Mouse (Mus musculus) embryonic facial prominence, embryonic 15.5 days (tissue): ENCODE results near the gene Pmepa1. TPM values are rescaled to one million over a fixed set of nuclear protein-coding genes. Genes with fewer than 3 reads are reported as not detected.

ENCODE experiments used
- ATAC-seq: fragments of 200-750 bp; cut with Nextera tagmentation; 2 replicates; pipeline ENCODE4 v1.8.0; 2017; ENCODE audit warnings: low read depth, moderate TSS enrichment; ENCODE audit not compliant: insufficient number of reproducible peaks, low FRiP score, low TSS enrichment
- H3K27ac ChIP-seq: fragments of 300-500 bp; sonication (generic); replicated peaks from 2 replicates; pipeline ENCODE4 v1.5.1; 2015; ENCODE audit warnings: mild to moderate bottlenecking, inconsistent platforms
- H3K27me3 ChIP-seq: fragments of 300-500 bp; sonication (generic); 2 replicates; pipeline ENCODE4 v1.6.1; 2015; ENCODE audit warnings: inconsistent platforms
- H3K36me3 ChIP-seq: fragments of 300-500 bp; sonication (generic); 2 replicates; pipeline ENCODE4 v1.6.1; 2015; ENCODE audit warnings: mild to moderate bottlenecking, inconsistent platforms
- H3K4me1 ChIP-seq: fragments of 300-500 bp; sonication (generic); 2 replicates; pipeline ENCODE4 v1.6.1; 2015; ENCODE audit warnings: inconsistent platforms
- H3K4me2 ChIP-seq: fragments of 300-500 bp; sonication (generic); replicated peaks from 2 replicates; pipeline ENCODE4 v1.6.1; 2015; ENCODE audit warnings: mild to moderate bottlenecking, inconsistent platforms
- H3K4me3 ChIP-seq: fragments of 300-500 bp; sonication (generic); replicated peaks from 2 replicates; pipeline ENCODE4 v1.5.1; 2015; ENCODE audit warnings: mild to moderate bottlenecking, inconsistent platforms
- H3K9ac ChIP-seq: fragments of 300-500 bp; sonication (generic); 2 replicates; pipeline ENCODE4 v1.6.1; 2015; ENCODE audit warnings: inconsistent platforms
- H3K9me3 ChIP-seq: fragments of 300-500 bp; sonication (generic); replicated peaks from 2 replicates; pipeline ENCODE4 v1.6.1; 2016; ENCODE audit warnings: inconsistent platforms
- WGBS: fragments of 180-500 bp; shearing (Covaris S2); methylation state at CpG from one replicate; pipeline ENCODE4 v1.1.7; 2015; 5-methylcytosine and 5-hydroxymethylcytosine counted together
- polyA plus RNA-seq: library from polyadenylated mRNA; unstranded; fragments of >200 nt; fragmentation: Nextera tagmentation; extraction: Ambion mirVana; gene quantifications from 2 replicates; pipeline ENCODE4 v1.2.1, GENCODE M21; 2015

The Pmepa1 gene
- polyA plus RNA-seq, 1 experiment from 2014 or later = 9.0 TPM

DNA sequence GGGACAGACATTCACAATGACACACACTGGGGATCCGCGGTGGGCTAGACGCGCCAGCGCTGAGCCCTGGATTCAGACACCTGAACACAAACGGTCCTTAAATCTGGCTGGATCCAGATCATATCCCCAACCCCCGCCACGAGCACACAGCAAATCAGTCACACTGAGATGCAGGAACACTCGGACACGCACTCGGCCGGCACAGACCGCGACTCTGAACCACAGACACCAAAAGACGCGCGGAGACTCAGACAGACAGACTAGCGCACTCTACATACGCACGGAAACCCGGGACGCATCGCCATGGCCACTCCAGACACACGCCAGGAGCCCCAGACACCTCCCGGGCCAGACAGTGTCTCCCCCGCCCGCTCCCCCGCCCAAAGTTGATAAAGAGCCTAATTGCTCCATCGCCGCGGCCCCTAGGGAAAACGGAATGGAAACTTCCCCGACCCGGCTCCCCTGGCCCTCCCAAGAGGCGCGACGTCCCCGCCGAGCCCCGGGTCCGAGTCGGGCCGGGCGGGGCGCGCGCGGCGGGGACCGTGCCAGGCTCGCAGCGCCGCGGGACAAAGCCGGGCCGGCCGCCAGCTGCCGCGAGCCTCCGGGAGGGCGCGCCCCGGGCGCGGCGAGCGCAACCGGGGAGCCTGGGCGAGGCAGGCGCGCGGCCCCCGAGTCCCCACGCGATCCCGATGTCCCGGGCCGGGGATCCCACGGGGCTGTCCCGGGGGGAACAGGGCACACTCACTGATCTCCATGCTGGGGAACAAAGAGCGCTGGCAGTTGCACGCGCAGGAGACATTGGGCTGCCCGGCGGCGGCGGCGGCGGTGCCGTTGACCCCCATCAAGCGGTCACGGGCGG lies 761 bp downstream of the Pmepa1 start:
- WGBS = 1% methylated on average over 86 of the region's 93 CpGs
- peaks cover 55% of the 10 kb centered on the region for H3K4me1 ChIP-seq

GRCm38 (mm10) chr2:173274428-173275342 lies 1.6 kb downstream of the Pmepa1 start:
- Histone ChIP-seq H3K9ac (peak overlapping the region; percentile 96), H3K27ac (peak overlapping the region; percentile 89), H3K4me3 (peak overlapping the region; percentile 94), H3K4me1 (peaks cover 63% of the 10 kb centered on the region), H3K27me3 (no peaks in the 10 kb centered on the region), H3K9me3 (no peaks in the 10 kb centered on the region), H3K36me3 (no peaks in the 10 kb centered on the region), H3K4me2 (peak overlapping the region; percentile 77)
- ATAC-seq = no peak
- 12% methylated on average over 15 of the region's 15 CpGs for WGBS

More for the DNA sequence above, 761 bp downstream of the Pmepa1 start:
- H3K27ac ChIP-seq = peak overlapping the region; percentile 89
- no peaks in the 10 kb centered on the region for H3K36me3 ChIP-seq
- peak overlapping the region; percentile 77 for H3K4me2 ChIP-seq
- no peak for ATAC-seq
- no peaks in the 10 kb centered on the region for H3K9me3 ChIP-seq
- H3K9ac ChIP-seq = peak overlapping the region; percentile 96
- H3K27me3 ChIP-seq = no peaks in the 10 kb centered on the region
- peak overlapping the region; percentile 94 for H3K4me3 ChIP-seq

DNA sequence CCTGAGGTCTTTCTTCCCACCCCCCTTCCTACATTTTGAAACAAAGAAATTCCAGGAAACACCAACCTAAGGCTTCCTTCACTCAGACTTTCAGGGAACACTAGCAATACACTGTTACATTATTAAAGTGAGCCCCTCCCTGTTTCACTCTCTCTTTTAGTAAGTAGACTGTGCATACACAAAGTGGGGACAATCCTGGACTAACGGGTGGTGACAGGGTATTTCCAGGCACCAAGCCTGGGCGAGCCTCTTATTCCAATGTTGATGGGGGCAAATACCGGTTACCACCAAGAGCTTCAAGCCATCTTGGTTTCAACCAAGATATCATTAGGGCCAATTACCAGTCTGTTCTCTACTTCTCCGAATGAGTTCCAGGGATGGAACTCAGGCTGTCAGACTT lies 2.4 kb downstream of the Pmepa1 start:
- Histone ChIP-seq H3K4me2 (peak overlapping the region; percentile 77), H3K36me3 (no peaks in the 10 kb centered on the region), H3K9me3 (no peaks in the 10 kb centered on the region), H3K9ac (no peak overlapping the region), H3K27me3 (no peaks in the 10 kb centered on the region), H3K4me1 (peaks cover 68% of the 10 kb centered on the region), H3K4me3 (peak overlapping the region; percentile 94), H3K27ac (no peak overlapping the region)
- 45% methylated on average over 4 of the region's 4 CpGs for WGBS
- no peak for ATAC-seq

- H3K9me3 ChIP-seq = no peaks in the 10 kb centered on the region
- no peak for ATAC-seq
- no peaks in the 10 kb centered on the region for H3K27me3 ChIP-seq
- H3K4me1 ChIP-seq = peaks cover 79% of the 10 kb centered on the region
- no peak overlapping the region for H3K27ac ChIP-seq
- 74% methylated on average over 11 of the region's 11 CpGs for WGBS
- H3K4me2 ChIP-seq = peak overlapping the region; percentile 77; the same call in 1 of the 2 replicates
- no peak overlapping the region for H3K9ac ChIP-seq
- no peak overlapping the region; the same call in 1 of the 2 replicates for H3K4me3 ChIP-seq
- H3K36me3 ChIP-seq = no peaks in the 10 kb centered on the region
These were observed 3.9 kb downstream of the Pmepa1 start for GRCm38 (mm10) chr2:173272354-173272900.

DNA sequence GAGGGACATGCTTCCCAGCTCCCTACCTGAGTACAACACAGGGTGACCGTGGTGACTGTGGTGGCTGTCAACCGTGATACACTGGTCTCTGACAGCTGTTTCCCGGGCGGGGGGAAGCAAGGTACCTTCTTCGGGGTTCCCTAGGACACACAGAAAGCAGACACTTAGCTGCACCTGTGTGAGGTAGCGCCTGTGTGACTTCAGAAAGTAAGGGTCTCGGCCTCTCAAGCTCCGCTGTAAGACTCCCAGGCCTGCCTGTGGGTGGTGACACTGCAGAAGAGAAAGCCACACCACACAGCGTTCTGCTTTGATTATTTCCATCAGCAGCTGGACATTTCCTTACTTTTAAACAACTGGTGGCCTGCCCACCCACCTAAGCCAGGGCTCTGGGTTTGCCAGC lies 4.8 kb downstream of the Pmepa1 start:
- H3K36me3 ChIP-seq = no peaks in the 10 kb centered on the region
- H3K27me3 ChIP-seq = no peaks in the 10 kb centered on the region
- no peak overlapping the region for H3K27ac ChIP-seq
- H3K9me3 ChIP-seq = no peaks in the 10 kb centered on the region
- H3K9ac ChIP-seq = no peak overlapping the region
- H3K4me2 ChIP-seq = no peak overlapping the region
- H3K4me1 ChIP-seq = peaks cover 79% of the 10 kb centered on the region
- H3K4me3 ChIP-seq = no peak overlapping the region
- 73% methylated on average over 9 of the region's 9 CpGs for WGBS
- no peak for ATAC-seq

DNA sequence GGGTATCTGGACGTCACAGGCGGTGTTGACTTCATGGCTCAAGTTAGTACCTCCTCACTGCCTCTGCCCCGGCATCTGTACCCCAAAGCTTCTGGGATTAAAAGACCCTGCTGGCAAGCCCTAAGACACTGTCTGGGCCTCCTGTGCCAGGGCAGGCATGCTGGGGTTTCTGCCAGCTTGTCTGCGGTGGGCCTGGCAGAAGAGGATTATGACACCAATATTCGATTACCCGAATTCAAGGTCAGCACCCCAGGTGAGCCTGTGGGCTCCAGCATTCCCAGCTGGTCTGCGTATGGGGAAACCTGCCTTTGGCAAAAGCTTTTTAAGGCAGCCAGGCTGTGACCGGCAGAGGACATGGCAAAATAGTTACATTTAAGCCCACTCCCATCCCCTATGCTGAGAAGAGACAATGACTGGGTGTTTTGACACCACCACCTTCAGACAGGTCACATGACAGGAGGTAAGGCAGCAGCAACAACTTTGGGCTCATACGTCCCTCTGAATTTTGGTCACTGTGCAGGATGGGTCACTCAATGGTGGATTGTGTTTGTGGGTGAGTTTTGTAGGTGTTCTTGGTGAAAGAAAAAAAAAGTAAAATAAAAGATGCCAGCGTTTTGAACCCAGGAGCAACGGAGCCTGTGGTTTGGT lies 5.6 kb downstream of the Pmepa1 start:
- Histone ChIP-seq H3K4me2 (no peak overlapping the region), H3K9ac (no peak overlapping the region), H3K4me3 (no peak overlapping the region), H3K27ac (no peak overlapping the region), H3K4me1 (peaks cover 87% of the 10 kb centered on the region), H3K9me3 (no peaks in the 10 kb centered on the region), H3K36me3 (no peaks in the 10 kb centered on the region), H3K27me3 (no peaks in the 10 kb centered on the region)
- no peak for ATAC-seq
- WGBS = 72% methylated on average over 11 of the region's 11 CpGs

DNA sequence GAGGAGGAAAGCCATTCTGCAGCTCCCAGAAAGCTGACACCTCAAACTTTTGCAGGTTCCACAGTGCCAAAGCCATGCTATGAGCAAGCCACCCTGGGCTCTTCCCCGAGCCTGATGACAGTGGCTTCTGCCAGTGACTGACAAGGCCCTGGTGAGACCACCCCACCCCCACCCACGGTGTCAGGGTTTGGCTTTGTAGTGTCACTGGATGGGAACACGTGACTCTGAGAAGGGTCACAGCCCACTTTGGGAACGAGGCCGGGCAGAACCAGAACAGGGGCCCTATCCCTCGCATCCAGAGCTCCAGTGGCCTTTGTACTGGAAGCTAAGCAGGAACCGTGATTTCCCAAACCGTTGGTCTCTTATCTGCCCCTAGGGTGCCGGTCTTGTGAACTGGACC lies 6.1 kb downstream of the Pmepa1 start:
- H3K36me3 ChIP-seq = no peaks in the 10 kb centered on the region

GRCm38 (mm10) chr2:173267562-173267961 lies 8.8 kb downstream of the Pmepa1 start:
- ATAC-seq = no peak
- no peak overlapping the region for H3K27ac ChIP-seq
- peaks cover 91% of the 10 kb centered on the region for H3K4me1 ChIP-seq
- H3K9me3 ChIP-seq = no peaks in the 10 kb centered on the region
- no peaks in the 10 kb centered on the region for H3K36me3 ChIP-seq
- no peak overlapping the region for H3K9ac ChIP-seq
- no peaks in the 10 kb centered on the region for H3K27me3 ChIP-seq
- H3K4me2 ChIP-seq = no peak overlapping the region
- WGBS = 70% methylated on average over 3 of the region's 3 CpGs
- H3K4me3 ChIP-seq = no peak overlapping the region

More for the DNA sequence above, 6.1 kb downstream of the Pmepa1 start:
- H3K27ac ChIP-seq = no peak overlapping the region
- peaks cover 93% of the 10 kb centered on the region for H3K4me1 ChIP-seq
- ATAC-seq = no peak
- WGBS = 65% methylated on average over 9 of the region's 9 CpGs
- H3K9ac ChIP-seq = no peak overlapping the region
- no peaks in the 10 kb centered on the region for H3K27me3 ChIP-seq
- H3K9me3 ChIP-seq = no peaks in the 10 kb centered on the region
- no peak overlapping the region for H3K4me3 ChIP-seq
- H3K4me2 ChIP-seq = no peak overlapping the region

GRCm38 (mm10) chr2:173266349-173267112 lies 9.8 kb downstream of the Pmepa1 start:
- no peak for ATAC-seq
- Histone ChIP-seq H3K27ac (0 out of 2 replicates have a peak overlapping the region, but pooled peaks have one; percentile 24), H3K9me3 (no peaks in the 10 kb centered on the region), H3K4me1 (peaks cover 91% of the 10 kb centered on the region), H3K9ac (no peak overlapping the region), H3K36me3 (no peaks in the 10 kb centered on the region), H3K27me3 (no peaks in the 10 kb centered on the region), H3K4me3 (no peak overlapping the region), H3K4me2 (no peak overlapping the region)
- 66% methylated on average over 25 of the region's 25 CpGs for WGBS

GRCm38 (mm10) chr2:173265468-173266265 lies 10.7 kb downstream of the Pmepa1 start:
- H3K4me3 ChIP-seq = no peak overlapping the region
- peaks cover 91% of the 10 kb centered on the region for H3K4me1 ChIP-seq
- no peaks in the 10 kb centered on the region for H3K36me3 ChIP-seq
- WGBS = 82% methylated on average over 22 of the region's 22 CpGs
- H3K27ac ChIP-seq = no peak overlapping the region
- H3K9me3 ChIP-seq = no peaks in the 10 kb centered on the region
- H3K4me2 ChIP-seq = no peak overlapping the region
- H3K9ac ChIP-seq = no peak overlapping the region
- H3K27me3 ChIP-seq = no peaks in the 10 kb centered on the region
- no peak for ATAC-seq
